Mouse (Mus musculus): ENCODE measurements around the gene Btbd10. TPM values are rescaled to one million over a fixed set of nuclear protein-coding genes. Genes with fewer than 3 reads are reported as not detected.

Btbd10 gene
- total RNA-seq, 4 experiments from 2014 or later: 58.7 to 63.6 (median 62.2) TPM

GRCm38 (mm10) chr7:113295077-113295890 lies 73.9 kb downstream of the Btbd10 start:
- no peak for DNase-seq (ENCODE audit: low spot score in 2 of 2)

GRCm38 (mm10) chr7:113294598-113294997 lies 74.6 kb downstream of the Btbd10 start:
- no peak for DNase-seq (ENCODE audit: low spot score in 2 of 2)

GRCm38 (mm10) chr7:113292193-113292592 lies 77.0 kb downstream of the Btbd10 start:
- no peak for DNase-seq (ENCODE audit: low spot score in 2 of 2)

- no peak for DNase-seq (ENCODE audit: low spot score in 2 of 2)
Measured at GRCm38 (mm10) chr7:113291741-113292140, 77.5 kb downstream of the Btbd10 start.

GRCm38 (mm10) chr7:113289211-113289610 lies 80.0 kb downstream of the Btbd10 start:
- no peak for DNase-seq (ENCODE audit: low spot score in 2 of 2)

- no peak for DNase-seq (ENCODE audit: low spot score in 2 of 2)
Measured at GRCm38 (mm10) chr7:113285405-113285804, 83.8 kb downstream of the Btbd10 start.

GRCm38 (mm10) chr7:113279246-113279645 lies 89.9 kb downstream of the Btbd10 start:
- DNase-seq (ENCODE audit: low spot score in 2 of 2): no peak

- no peak for DNase-seq (ENCODE audit: low spot score in 2 of 2)
Measured at GRCm38 (mm10) chr7:113278493-113278892, 90.7 kb downstream of the Btbd10 start.

- DNase-seq (ENCODE audit: low spot score in 2 of 2): no peak
Measured at GRCm38 (mm10) chr7:113277245-113277644, 91.9 kb downstream of the Btbd10 start.

GRCm38 (mm10) chr7:113272338-113272997 lies 96.7 kb downstream of the Btbd10 start:
- DNase-seq (ENCODE audit: low spot score in 2 of 2): no peak

GRCm38 (mm10) chr7:113270991-113271390 lies 98.2 kb downstream of the Btbd10 start:
- no peak for DNase-seq (ENCODE audit: low spot score in 2 of 2)

- no peak for DNase-seq (ENCODE audit: low spot score in 2 of 2)
Measured at GRCm38 (mm10) chr7:113270551-113270950, 98.6 kb downstream of the Btbd10 start.

GRCm38 (mm10) chr7:113269921-113270320 lies 99.3 kb downstream of the Btbd10 start:
- no peak for DNase-seq (ENCODE audit: low spot score in 2 of 2)

GRCm38 (mm10) chr7:113269081-113269480 lies 100.1 kb downstream of the Btbd10 start:
- DNase-seq (ENCODE audit: low spot score in 2 of 2): no peak

GRCm38 (mm10) chr7:113268287-113268686 lies 100.9 kb downstream of the Btbd10 start:
- DNase-seq (ENCODE audit: low spot score in 2 of 2): peak; percentile 52 to 61

Other genes with a start within 250 kb of the Btbd10 start
- gene Arntl, start 161.9 kb downstream of the Btbd10 start, total RNA-seq (2022): 10 to 100 TPM; 28.3 to 37.8 (median 31.9) TPM
- gene Pth, start 19.2 kb upstream of the Btbd10 start, total RNA-seq (2022): not detected
- 100 to 1,000 TPM; 100 to 145 (median 113) TPM for gene Far1, start 144.4 kb upstream of the Btbd10 start, total RNA-seq (2022)

Measured in layer of hippocampus, adult 8-10 months (tissue).